Mouse (Mus musculus): ENCODE data around the gene Fli1.

DNA sequence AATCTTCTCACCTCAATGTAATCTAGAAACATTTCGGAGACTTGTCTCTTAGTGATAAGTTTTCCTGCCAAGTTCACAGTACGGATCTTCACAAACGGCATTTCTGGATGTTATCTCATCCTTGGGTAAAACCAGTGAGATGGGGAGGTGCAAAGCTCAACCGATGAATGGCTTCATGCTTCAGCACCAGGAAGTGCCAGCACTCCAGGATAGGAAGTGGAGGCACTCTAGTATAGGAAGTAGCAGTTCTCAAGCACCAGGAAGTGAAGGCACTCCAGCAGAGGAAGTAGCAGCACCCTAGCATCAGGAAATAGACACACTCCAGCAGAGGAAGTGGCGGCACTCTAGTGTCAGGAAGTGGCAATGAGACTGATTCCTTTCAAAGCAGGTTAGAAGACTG lies 27.9 kb upstream of the Fli1 start:
- no peak for TF ChIP-seq POLR2A (IDR thresholded peaks at IDR 0.05; ENCODE audit: borderline replicate concordance, low read depth, low read length)
- TF ChIP-seq CTCF (IDR thresholded peaks at IDR 0.05; ENCODE audit: low read depth, low read length) = no peak
